Mouse (Mus musculus): ENCODE results near the gene Fmnl2.

The Fmnl2 gene

GRCm38 (mm10) chr2:53108547-53108946 is 250.9 kb downstream of the Fmnl2 start:
- no peak for DNase-seq

GRCm38 (mm10) chr2:53121797-53122196 is 264.1 kb downstream of the Fmnl2 start:
- DNase-seq, result peak; percentile 52

DNA sequence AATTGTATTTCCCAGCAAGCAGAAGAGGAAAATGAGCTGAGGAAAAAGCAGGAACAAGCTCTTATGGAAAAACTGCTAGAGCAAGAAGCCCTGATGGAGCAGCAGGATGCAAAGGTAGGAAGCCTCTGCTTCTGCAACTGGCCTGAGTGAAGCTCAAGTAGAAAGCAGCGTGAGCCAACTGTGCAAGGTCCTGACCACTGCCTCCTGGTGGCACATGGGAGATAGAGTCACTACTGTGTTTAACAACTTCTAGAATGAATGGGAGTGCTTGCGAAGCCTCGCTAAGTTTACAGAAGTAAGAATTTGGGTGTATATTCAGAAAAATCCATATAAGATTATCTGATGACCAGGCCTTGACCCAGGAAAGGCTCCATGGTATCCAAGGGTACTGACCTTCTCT is 268.3 kb downstream of the Fmnl2 start:
- DNase-seq, result no peak

DNA sequence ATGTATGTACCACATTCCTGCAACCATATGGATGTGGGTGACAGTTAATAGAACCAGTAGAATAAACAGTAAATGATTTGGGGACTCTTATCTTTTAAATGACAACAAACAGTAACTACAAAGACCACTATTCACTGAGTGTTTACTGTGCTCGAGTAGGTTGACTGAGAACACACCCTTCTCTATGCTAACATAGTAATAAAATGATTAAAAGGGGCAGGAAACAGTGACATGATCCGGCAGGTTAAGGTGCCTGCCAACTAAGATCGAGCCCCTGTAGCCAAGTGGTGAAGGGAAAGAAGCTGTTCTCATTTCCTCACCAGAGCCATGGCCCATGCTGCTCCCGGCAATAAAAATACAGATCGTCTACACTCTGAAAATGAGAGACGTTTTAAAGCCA is 271.4 kb downstream of the Fmnl2 start:
- DNase-seq, result no peak

DNA sequence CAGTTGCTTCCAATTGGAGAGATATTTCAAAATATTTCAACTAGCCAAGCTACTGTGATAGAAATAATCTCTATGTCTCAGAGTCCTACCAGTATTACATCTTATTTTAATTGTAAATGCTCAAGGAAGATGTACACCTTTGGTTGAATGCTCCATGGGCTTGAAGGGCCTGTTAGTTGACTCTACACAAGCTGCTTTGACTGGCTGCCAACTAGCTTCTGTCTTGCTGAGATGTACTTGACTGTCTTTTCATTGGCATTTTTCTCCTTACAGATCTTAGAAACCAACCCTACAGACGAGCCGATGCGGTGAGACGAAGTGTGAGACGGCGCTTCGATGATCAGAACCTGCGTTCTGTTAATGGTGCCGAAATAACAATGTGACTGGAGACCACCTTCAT is 273.9 kb downstream of the Fmnl2 start:
- DNase-seq, result no peak

DNA sequence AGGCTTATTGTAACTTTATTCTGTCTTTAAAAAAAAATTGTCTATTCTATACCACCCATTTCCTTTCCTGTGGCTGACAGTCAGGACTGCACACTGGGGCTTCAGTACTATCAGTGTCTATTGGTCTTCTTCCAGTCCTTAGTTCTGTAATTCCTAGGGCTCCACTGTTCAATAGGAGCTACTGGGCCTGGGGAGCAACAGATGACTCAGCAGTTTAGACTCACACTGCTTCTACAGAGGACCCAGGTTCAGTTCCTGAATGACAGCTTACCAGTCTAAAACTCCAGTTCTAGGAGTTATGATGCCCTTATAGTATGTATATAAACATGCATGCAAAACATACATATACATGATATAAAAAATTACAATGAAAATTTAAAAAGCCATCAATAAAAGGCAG is 289.2 kb downstream of the Fmnl2 start:
- no peak for DNase-seq

GRCm38 (mm10) chr2:53173966-53174365 is 316.3 kb downstream of the Fmnl2 start:
- no peak for DNase-seq

- DNase-seq, result no peak
Observed at GRCm38 (mm10) chr2:53178966-53179365, 321.3 kb downstream of the Fmnl2 start.

DNA sequence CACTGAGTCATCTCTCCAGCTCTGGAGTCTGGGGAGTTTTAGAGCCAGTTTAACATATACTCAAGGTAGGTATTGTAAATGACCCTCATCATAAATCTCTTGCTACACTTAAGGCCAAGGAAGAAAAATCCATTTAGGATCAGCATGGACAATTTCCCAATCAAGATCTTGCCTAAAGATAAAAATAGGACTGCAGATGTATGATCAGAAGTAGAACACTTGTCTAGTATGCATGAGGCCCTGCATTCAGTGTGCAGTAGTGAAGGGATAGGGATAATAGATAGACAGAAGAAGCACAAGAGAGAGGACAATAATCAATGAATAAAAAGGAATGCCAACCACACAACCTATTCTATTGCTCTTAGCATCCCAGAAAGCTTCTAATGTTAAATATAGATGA is 322.2 kb downstream of the Fmnl2 start:
- no peak for DNase-seq

Data from right cerebral cortex, adult 18-20 months (tissue).